Mouse (Mus musculus) neutrophil, adult 65 days (primary cell): ENCODE measurements around the gene Prl2c5. TPM values are rescaled to one million over a fixed set of nuclear protein-coding genes. Genes with fewer than 3 reads are reported as not detected.

Experiments used
- total RNA-seq: library from RNA; stranded (reverse); gene quantifications from 2 replicates; pipeline ENCODE4 v1.2.4, GENCODE M21; 2023

Prl2c5 gene
- total RNA-seq: not detected in 2 replicates

GRCm38 (mm10) chr13:13182415-13182814, at the start of gene Prl2c5:
Gene Prl2c5 (plus strand): TSS chr13:13182715.

Other genes with a start within 250 kb of the Prl2c5 start
- not detected in 2 replicates for gene Prl2c2, start 177.3 kb upstream of the Prl2c5 start, total RNA-seq
- 91.0 and 146 TPM in 2 replicates for gene Gpr137b, start 211.3 kb downstream of the Prl2c5 start, total RNA-seq